Mouse (Mus musculus) forebrain, embryonic 10.5 days (tissue): ENCODE data around the gene Tgfbr2. TPM values are rescaled to one million over a fixed set of nuclear protein-coding genes. Genes with fewer than 3 reads are reported as not detected.
A peak's percentile ranks its signal among the peaks of the same experiment; 100 is the strongest.

Experiments used
- DNase-seq: peaks from one replicate; pipeline ENCODE4 v3.0.0-alpha.2; 2017; ENCODE audit warnings: low spot score; ENCODE audit errors: extremely low spot score
- H3K27ac ChIP-seq: fragments of 300-500 bp; sonication (generic); 2 replicates; pipeline ENCODE4 v1.5.1; 2016; ENCODE audit warnings: mild to moderate bottlenecking
- H3K27me3 ChIP-seq: fragments of 300-500 bp; sonication (generic); 2 replicates; pipeline ENCODE4 v1.6.1; 2016; ENCODE audit warnings: mild to moderate bottlenecking; ENCODE audit not compliant: poor library complexity, severe bottlenecking
- H3K36me3 ChIP-seq: fragments of 300-500 bp; sonication (generic); replicated peaks from 2 replicates; pipeline ENCODE4 v1.6.1; 2016; ENCODE audit warnings: mild to moderate bottlenecking, moderate library complexity
- H3K4me1 ChIP-seq: fragments of 300-500 bp; sonication (generic); 2 replicates; pipeline ENCODE4 v1.6.1; 2016
- H3K4me3 ChIP-seq: fragments of 300-500 bp; sonication (generic); 2 replicates; pipeline ENCODE4 v1.5.1; 2016; ENCODE audit warnings: mild to moderate bottlenecking, moderate library complexity
- H3K9me3 ChIP-seq: fragments of 300-500 bp; sonication (generic); 2 replicates; pipeline ENCODE4 v1.6.1; 2016; ENCODE audit warnings: mild to moderate bottlenecking, moderate library complexity
- WGBS: fragments of 180-500 bp; shearing (Covaris S2); methylation state at CpG from one replicate; pipeline ENCODE4 v1.1.7; 2016; 5-methylcytosine and 5-hydroxymethylcytosine counted together
- polyA plus RNA-seq: library from polyadenylated mRNA; unstranded; fragments of >200 nt; fragmentation: Nextera tagmentation; extraction: Ambion mirVana; gene quantifications from 2 replicates; pipeline ENCODE4 v1.2.1, GENCODE M21; 2016

Tgfbr2 gene
- polyA plus RNA-seq, 1 experiment from 2014 or later, result 5.5 TPM

DNA sequence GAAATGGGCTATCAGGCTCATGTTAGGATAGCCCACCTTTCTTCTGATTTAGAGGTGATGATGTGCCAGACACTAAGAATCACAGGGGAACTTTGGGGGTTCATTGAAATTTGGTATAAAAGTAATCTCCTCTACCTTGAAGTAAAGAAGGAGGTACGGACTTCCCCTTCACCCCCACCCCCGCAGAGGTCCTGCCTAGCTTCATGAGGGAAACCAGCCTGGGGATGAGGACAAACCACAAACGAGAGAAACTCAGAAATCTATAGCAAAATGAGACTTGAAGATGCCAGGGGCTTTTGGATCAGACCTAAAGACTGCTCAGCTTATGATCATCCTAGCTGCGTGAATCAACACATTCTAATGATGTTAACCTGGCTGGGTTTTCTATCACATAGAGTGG, 14.7 kb upstream of the Tgfbr2 start:
- no peak for DNase-seq
- Histone ChIP-seq H3K9me3 (no peaks in the 10 kb centered on the region), H3K4me3 (no peak overlapping the region), H3K27me3 (no peaks in the 10 kb centered on the region), H3K4me1 (no peaks in the 10 kb centered on the region), H3K36me3 (no peaks in the 10 kb centered on the region), H3K27ac (no peak overlapping the region)
- WGBS, result 91% methylated on average over 4 of the region's 4 CpGs

DNA sequence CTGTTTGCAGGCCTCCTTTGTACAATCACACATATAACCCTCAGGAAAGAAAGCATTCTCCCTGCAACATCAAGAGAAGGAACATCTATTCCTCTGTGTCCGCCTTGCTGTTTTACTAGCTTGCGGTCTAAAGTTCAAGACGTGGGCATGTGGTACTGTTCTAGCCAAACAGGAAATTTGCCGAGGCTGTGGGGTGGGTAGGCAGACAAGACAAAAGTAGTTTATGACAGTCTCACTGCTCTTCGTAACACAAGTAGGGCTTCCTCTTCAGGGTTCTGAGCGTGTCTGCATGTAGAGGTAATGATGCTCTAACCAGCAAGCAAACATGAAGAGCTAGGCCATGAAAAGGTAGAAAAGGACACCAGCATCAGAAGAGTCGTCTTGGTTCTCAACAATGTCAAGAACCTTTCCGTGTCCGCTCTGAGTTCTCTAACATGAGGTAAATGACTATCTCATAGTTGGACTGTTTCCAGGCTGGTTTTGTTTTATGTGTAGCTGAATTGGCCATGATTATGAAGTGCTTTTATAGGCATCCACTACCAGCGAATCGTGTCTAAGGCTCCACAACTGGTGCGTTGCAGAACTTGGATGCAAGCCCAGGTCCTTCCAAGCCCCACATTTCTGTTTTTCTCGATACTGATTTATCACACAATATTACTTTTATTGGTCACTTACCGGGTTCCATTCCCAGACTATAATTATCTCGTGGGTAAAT, 13.9 kb upstream of the Tgfbr2 start:
- Histone ChIP-seq H3K4me3 (no peak overlapping the region), H3K36me3 (no peaks in the 10 kb centered on the region), H3K4me1 (no peaks in the 10 kb centered on the region), H3K9me3 (no peaks in the 10 kb centered on the region), H3K27me3 (no peaks in the 10 kb centered on the region), H3K27ac (no peak overlapping the region)
- DNase-seq, result no peak
- 94% methylated on average over 15 of the region's 15 CpGs for WGBS

DNA sequence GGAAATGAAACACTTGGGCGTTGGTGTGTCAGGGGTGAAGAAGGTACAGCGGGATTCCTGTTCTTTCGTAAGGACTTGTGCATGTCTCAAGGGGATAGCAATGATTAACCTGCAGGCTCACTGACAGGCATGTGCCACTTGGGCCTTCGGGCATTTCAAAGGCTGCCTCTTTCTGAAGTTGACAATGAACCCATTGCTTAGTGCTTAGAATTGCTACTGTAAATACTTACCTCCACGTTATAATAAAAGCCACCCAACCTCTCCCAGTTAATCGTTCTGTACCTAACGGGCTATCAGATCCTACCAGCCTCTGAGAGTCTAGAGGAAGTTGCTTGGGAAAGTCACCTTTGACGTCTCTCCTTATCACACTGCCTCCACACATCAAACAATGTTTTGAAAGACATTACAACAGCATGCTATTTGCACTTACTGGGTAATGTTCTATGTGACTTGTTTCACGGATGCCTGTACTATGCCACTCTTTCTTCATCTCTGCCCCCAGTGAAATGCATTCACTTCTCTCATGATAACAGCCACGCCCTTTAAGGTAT, 12.1 kb upstream of the Tgfbr2 start:
- no peaks in the 10 kb centered on the region for H3K36me3 ChIP-seq
- H3K27me3 ChIP-seq, result no peaks in the 10 kb centered on the region
- WGBS, result 90% methylated on average over 10 of the region's 10 CpGs
- H3K4me3 ChIP-seq, result no peak overlapping the region
- no peaks in the 10 kb centered on the region for H3K9me3 ChIP-seq
- H3K27ac ChIP-seq, result no peak overlapping the region
- DNase-seq, result no peak
- no peaks in the 10 kb centered on the region for H3K4me1 ChIP-seq

DNA sequence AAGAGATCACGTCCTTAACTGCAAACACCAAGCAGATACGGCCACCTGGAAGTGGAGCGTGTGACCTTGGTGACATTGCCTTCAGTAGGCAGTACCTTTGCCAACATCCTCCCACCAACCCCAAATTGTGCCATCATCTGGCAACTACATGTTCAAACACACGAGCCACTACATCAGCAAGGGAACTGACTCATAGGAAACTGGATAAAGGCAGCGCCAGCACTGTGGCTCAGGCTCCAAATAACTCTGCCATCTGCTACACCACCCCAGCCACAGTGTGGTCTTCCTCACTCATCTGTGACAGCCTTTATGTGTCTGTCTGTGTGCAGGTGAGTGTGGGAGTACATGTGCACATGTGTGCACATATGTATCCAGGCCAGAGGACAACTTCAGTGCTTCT, 9.7 kb upstream of the Tgfbr2 start:
- Histone ChIP-seq H3K36me3 (no peaks in the 10 kb centered on the region), H3K27ac (no peak overlapping the region), H3K4me1 (no peaks in the 10 kb centered on the region), H3K9me3 (no peaks in the 10 kb centered on the region), H3K27me3 (no peaks in the 10 kb centered on the region), H3K4me3 (no peak overlapping the region)
- WGBS, result 98% methylated on average over 5 of the region's 5 CpGs
- DNase-seq, result no peak

DNA sequence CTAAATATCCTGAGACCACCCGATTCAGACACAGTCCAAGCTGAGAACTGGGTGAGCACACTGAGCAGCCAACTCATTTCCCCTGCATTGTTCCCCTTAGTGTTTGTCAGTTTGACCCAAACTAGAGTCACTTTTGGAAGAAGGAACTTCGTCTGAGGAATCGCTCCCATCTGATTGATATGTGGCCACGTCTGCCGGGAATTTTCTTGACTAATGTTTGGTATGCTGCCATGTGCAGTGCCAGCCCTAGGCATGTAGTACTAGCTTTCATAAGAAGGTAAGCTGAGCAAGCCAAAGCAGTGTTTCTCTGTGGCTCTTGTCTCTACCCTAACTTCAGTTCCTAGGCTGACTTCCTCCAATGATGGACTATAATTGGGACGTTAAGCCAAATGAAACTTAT, 7.9 kb upstream of the Tgfbr2 start:
- Histone ChIP-seq H3K9me3 (no peaks in the 10 kb centered on the region), H3K4me1 (no peaks in the 10 kb centered on the region), H3K27me3 (no peaks in the 10 kb centered on the region), H3K27ac (no peak overlapping the region), H3K4me3 (no peak overlapping the region), H3K36me3 (no peaks in the 10 kb centered on the region)
- WGBS, result 91% methylated on average over 6 of the region's 6 CpGs
- no peak for DNase-seq

DNA sequence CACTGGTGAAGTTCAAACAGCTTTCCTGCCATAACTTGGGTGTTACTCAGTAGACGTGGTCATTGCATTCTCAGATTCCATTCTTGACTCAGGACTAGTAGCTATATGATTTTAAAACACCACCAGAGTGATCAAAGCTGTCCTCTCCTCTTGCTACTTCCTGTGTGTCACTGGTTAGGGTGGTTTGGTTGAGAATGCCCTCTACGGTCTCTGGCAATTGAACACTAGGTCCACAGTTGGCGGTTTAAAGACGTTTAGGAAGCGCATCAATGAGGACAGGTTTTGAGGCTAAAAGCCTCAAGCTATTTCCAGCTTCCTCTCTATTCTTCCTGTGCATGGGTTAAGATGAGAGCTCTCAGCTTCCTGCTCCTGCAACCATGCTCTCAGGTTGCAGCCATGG, 6.4 kb upstream of the Tgfbr2 start:
- 93% methylated on average over 5 of the region's 5 CpGs for WGBS
- H3K9me3 ChIP-seq, result no peaks in the 10 kb centered on the region
- H3K27ac ChIP-seq, result no peak overlapping the region
- H3K4me3 ChIP-seq, result no peak overlapping the region
- peaks cover 9% of the 10 kb centered on the region for H3K27me3 ChIP-seq
- DNase-seq, result no peak
- no peaks in the 10 kb centered on the region for H3K4me1 ChIP-seq
- no peaks in the 10 kb centered on the region for H3K36me3 ChIP-seq

DNA sequence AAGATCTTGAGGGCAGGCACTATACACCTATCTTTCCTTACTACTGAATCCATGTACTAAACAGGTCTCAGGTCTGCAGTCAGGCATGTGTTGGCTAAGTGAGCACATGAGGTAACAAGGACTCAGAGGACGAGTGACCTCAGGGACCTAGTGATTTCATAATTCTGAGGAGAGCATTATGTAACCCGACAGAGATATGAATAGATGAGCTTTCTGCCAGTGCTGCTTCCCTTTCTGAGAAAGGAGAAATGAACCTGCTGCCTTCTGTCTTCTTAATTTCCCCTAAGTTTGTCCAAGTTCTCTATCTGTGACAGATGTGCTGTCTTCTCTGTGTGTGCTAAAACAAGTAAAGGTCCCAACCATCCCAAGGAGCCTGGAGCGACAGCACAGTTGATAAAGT, 3.0 kb upstream of the Tgfbr2 start:
- DNase-seq, result no peak
- H3K27me3 ChIP-seq, result peaks cover 41% of the 10 kb centered on the region
- 89% methylated on average over 3 of the region's 3 CpGs for WGBS
- H3K36me3 ChIP-seq, result no peaks in the 10 kb centered on the region
- H3K4me3 ChIP-seq, result no peak overlapping the region
- no peak overlapping the region for H3K27ac ChIP-seq
- H3K9me3 ChIP-seq, result no peaks in the 10 kb centered on the region
- H3K4me1 ChIP-seq, result peaks cover 18% of the 10 kb centered on the region

DNA sequence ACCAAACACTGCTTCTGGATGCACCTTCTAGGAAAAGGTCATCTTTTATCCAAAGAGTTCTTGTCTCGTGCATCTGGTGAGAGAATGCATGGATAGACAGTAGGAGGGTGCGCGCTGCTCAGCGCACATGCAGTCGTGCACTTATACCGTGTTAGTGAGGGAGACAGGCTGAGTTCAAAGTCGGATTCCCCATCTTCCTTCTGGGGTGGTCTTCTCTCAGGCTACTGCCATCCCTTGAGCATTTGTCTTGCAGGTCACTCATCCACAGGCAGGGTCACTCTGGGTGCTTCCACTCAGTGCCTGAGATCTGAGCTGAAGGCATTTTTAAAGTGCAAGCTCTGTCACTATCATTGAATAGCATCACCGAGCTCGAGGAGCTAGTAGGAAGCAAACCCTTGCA, 1.9 kb upstream of the Tgfbr2 start:
- no peak overlapping the region for H3K4me3 ChIP-seq
- peaks cover 18% of the 10 kb centered on the region for H3K4me1 ChIP-seq
- H3K9me3 ChIP-seq, result no peaks in the 10 kb centered on the region
- no peaks in the 10 kb centered on the region for H3K36me3 ChIP-seq
- WGBS, result 87% methylated on average over 9 of the region's 9 CpGs
- H3K27ac ChIP-seq, result no peak overlapping the region
- peaks cover 41% of the 10 kb centered on the region for H3K27me3 ChIP-seq
- no peak for DNase-seq

DNA sequence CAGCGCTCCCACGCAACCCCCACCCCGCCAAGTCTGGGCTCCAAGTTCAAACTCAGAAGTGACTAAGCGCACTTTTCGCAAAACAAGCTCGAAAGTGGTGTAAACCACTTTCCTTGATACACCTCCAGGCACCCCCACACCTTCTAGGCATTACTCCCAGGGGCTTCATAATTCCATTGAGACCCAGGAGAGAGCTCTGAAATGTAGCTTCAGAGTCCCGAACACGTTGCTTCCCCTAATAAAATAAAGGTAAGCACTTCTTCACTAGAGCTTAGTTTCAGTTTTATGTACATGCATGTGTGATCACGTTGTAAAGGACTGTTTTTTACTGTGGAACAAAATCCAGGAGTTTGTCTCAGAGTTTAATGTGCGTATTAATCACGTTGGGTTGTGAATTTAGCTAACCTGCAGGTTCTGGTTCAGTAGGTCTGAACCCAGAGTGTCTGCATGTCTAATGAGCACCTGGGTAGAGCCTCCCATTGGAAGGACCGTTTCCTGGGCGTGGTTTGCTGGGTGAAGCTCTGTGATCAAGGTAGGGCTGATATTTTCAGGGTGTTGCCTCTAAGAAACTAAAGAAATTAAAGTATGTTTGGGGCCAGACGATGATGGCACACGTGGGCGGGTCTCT, 442 bp upstream of the Tgfbr2 start:
- no peaks in the 10 kb centered on the region for H3K36me3 ChIP-seq
- 7% methylated on average over 16 of the region's 16 CpGs for WGBS
- no peaks in the 10 kb centered on the region for H3K9me3 ChIP-seq
- DNase-seq, result no peak
- peak overlapping the region; percentile 89 for H3K27ac ChIP-seq
- peaks cover 41% of the 10 kb centered on the region for H3K27me3 ChIP-seq
- H3K4me3 ChIP-seq, result peak overlapping the region; percentile 83
- H3K4me1 ChIP-seq, result peaks cover 18% of the 10 kb centered on the region

DNA sequence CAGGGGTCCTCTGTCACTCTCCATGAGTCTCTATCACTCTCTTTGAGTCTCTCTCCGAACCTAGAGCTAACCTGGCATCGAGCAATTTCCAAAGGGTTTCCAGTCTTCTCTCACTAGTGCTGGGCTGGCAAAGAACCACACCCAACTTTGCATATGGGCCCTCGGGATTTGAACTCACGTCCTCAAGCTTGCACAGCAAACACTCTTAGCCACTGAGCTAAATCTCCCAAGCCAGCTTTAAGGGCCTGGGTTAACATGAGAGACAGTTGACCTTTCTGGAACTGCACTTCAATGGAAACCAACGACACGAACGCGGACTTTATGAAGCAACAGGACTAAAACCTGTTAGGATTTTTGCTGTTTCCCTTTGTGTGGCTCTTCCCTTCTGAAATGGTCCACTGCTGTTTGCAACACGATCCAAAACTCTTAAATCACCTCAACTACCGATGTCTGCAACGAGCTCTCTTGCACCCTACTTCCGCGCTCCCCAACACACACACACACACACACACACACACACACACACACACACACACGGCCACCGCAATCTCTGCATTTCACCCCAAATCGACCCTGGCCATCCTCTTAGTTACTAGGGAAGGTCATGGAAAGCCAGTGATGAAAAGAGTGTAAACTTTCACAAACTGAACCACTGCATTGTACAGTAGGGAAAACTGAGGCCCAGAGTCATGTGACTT, 1.5 kb downstream of the Tgfbr2 start:
- no peaks in the 10 kb centered on the region for H3K36me3 ChIP-seq
- DNase-seq, result no peak
- WGBS, result 86% methylated on average over 16 of the region's 16 CpGs
- H3K27me3 ChIP-seq, result peaks cover 41% of the 10 kb centered on the region
- H3K27ac ChIP-seq, result no peak overlapping the region
- H3K9me3 ChIP-seq, result no peaks in the 10 kb centered on the region
- peaks cover 27% of the 10 kb centered on the region for H3K4me1 ChIP-seq
- peak overlapping the region; percentile 83 for H3K4me3 ChIP-seq

DNA sequence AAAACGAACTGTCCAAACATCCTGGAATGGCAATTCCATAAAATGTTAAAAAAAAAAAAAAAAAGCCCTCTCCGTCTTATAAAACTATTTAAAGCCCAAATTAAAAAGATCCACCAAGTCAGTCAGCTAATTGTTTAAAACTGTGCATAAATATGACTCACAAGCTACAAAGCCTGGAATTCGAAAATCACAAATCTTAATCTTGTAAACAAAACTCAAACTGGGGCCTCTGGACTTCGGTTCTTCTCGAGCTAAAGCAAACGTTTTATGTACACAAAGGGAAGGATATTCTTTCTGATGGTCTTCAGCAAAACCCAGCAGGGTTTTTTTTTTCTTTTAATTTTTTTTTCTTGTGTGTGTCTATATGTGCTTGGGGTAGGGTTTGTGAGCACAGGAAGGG, 2.1 kb downstream of the Tgfbr2 start:
- WGBS, result 92% methylated on average over 6 of the region's 6 CpGs
- no peak for DNase-seq
- Histone ChIP-seq H3K4me1 (peaks cover 27% of the 10 kb centered on the region), H3K9me3 (no peaks in the 10 kb centered on the region), H3K4me3 (no peak overlapping the region), H3K27me3 (peaks cover 41% of the 10 kb centered on the region), H3K36me3 (no peaks in the 10 kb centered on the region), H3K27ac (no peak overlapping the region)

DNA sequence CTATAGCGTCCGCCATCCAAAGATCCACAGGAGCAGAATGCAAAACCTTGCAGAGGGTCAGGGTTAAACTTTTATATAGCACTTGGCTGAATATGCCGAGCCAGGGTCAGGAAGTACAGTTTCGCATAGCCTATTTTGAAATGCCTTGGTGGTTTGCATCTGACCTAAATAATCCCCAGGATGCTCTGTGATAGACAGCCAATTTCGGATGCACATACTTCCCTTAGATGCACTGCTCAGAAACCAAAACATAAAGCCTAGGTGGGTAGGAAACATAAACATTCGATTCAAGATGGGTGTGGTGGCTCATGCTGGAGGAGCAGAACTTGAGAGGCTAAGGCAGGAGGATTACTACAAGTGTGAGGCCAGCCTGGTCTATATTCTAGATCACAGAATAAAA, 6.1 kb downstream of the Tgfbr2 start:
- Histone ChIP-seq H3K36me3 (no peaks in the 10 kb centered on the region), H3K4me1 (peaks cover 13% of the 10 kb centered on the region), H3K4me3 (no peak overlapping the region), H3K9me3 (no peaks in the 10 kb centered on the region), H3K27ac (no peak overlapping the region), H3K27me3 (peaks cover 9% of the 10 kb centered on the region)
- 91% methylated on average over 6 of the region's 6 CpGs for WGBS
- DNase-seq, result no peak

DNA sequence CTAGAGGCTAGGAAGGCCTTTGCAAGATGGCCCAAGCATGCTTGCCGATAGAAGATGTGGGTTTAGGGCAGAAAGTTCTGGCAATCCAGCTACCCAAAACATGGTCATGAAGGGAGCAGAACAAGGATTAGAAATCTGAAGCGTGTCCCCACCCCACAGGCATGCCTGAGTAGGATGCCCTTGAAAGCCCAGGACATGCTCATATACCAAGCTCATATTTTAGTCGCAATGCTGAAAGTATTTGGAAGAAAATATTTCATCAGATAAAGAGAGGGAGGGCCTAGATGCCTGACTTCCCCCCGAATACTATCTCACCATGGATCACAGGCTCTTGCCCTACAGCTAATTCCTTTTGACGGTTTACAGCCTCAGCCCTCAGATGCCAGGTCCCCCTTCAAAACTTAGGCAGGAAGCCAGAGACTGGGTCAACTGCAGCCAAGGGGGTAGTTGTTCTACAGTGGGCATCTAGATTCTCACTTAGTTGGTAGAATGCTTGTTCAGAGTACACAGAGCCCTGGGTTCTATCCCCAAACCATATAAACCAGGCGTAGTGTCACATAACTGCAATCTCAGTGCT, 7.8 kb downstream of the Tgfbr2 start:
- WGBS, result 82% methylated on average over 6 of the region's 6 CpGs
- no peak for DNase-seq
- Histone ChIP-seq H3K36me3 (no peaks in the 10 kb centered on the region), H3K27ac (no peak overlapping the region), H3K9me3 (no peaks in the 10 kb centered on the region), H3K4me3 (no peak overlapping the region), H3K27me3 (no peaks in the 10 kb centered on the region), H3K4me1 (peaks cover 13% of the 10 kb centered on the region)
